Mouse (Mus musculus) kidney, adult 2 months (tissue): ENCODE results near the gene Tbx1. TPM values are rescaled to one million over a fixed set of nuclear protein-coding genes. Genes with fewer than 3 reads are reported as not detected.

Experiments used
- DNase-seq: peaks from one replicate; pipeline ENCODE4 v3.0.0; 2021
- H3K27ac ChIP-seq: fragments of 200-500 bp; 2 replicates; pipeline ENCODE4 v1.5.1; 2012; ENCODE audit warnings: low read depth, low read length, control low read depth, inconsistent platforms; ENCODE audit not compliant: insufficient read depth
- H3K27me3 ChIP-seq: fragments of 200-500 bp; replicated peaks from 2 replicates; pipeline ENCODE4 v1.6.1; 2012; ENCODE audit warnings: mild to moderate bottlenecking, moderate library complexity, low read length, inconsistent platforms; ENCODE audit not compliant: control insufficient read depth, insufficient read depth
- H3K36me3 ChIP-seq: fragments of 200-500 bp; 2 replicates; pipeline ENCODE4 v1.6.1; 2012; ENCODE audit warnings: mild to moderate bottlenecking, moderate library complexity, low read length, inconsistent platforms; ENCODE audit not compliant: control insufficient read depth, insufficient read depth
- H3K4me1 ChIP-seq: fragments of 200-500 bp; 2 replicates; pipeline ENCODE4 v1.6.1; 2011; ENCODE audit warnings: low read length; ENCODE audit not compliant: control insufficient read depth, insufficient read depth
- H3K4me3 ChIP-seq: fragments of 200-500 bp; 2 replicates; pipeline ENCODE4 v1.5.1; 2011; ENCODE audit warnings: mild to moderate bottlenecking, low read depth, low read length, control low read depth; ENCODE audit not compliant: insufficient read depth
- CTCF ChIP-seq: fragments of 200-500 bp; conservative IDR thresholded peaks from 2 replicates; pipeline ENCODE4 v1.5.1; 2011; ENCODE audit warnings: low read depth, mild to moderate bottlenecking, control low read depth, low read length, moderate library complexity, mixed read lengths; ENCODE audit not compliant: insufficient read depth, insufficient read length
- POLR2A ChIP-seq: fragments of 200-500 bp; IDR thresholded peaks from one replicate; pipeline ENCODE4 v1.6.1; 2011; ENCODE audit warnings: low read depth, low read length, control low read depth
- WGBS: fragments of 180-500 bp; shearing (Covaris S2); methylation state at CpG from one replicate; pipeline ENCODE4 v1.1.7; 2018; 5-methylcytosine and 5-hydroxymethylcytosine counted together
- polyA plus RNA-seq: library from polyadenylated mRNA; depleted of rRNA; stranded (reverse); fragments of >200 nt; gene quantifications from 2 replicates; pipeline ENCODE4 v1.2.3, GENCODE M21; 2012

Tbx1 gene
- polyA plus RNA-seq, 1 experiment = 1.7 TPM

- no peak overlapping the region for H3K4me3 ChIP-seq
- H3K36me3 ChIP-seq = no peaks in the 10 kb centered on the region
- TF ChIP-seq CTCF = no peak
- no peak for TF ChIP-seq POLR2A
- WGBS = 8% methylated on average over 59 of the region's 59 CpGs
- no peak overlapping the region for H3K27ac ChIP-seq
- no peaks in the 10 kb centered on the region for H3K4me1 ChIP-seq
- no peaks in the 10 kb centered on the region; the same call in 1 of the 2 replicates for H3K27me3 ChIP-seq
- DNase-seq = no peak
Observed at GRCm38 (mm10) chr16:18591047-18592018, 862 bp upstream of the Tbx1 start.

- no peak overlapping the region for H3K27ac ChIP-seq
- TF ChIP-seq CTCF (no peak), POLR2A (no peak)
- DNase-seq = no peak
- H3K36me3 ChIP-seq = no peaks in the 10 kb centered on the region
- WGBS = 85% methylated on average over 9 of the region's 9 CpGs
- no peaks in the 10 kb centered on the region for H3K4me1 ChIP-seq
- H3K27me3 ChIP-seq = no peaks in the 10 kb centered on the region; the same call in 1 of the 2 replicates
- no peak overlapping the region for H3K4me3 ChIP-seq
Observed at GRCm38 (mm10) chr16:18589080-18589621, 1.3 kb downstream of the Tbx1 start.

- TF ChIP-seq CTCF (no peak), POLR2A (no peak)
- 36% methylated on average over 31 of the region's 31 CpGs for WGBS
- H3K4me3 ChIP-seq = no peak overlapping the region
Observed at GRCm38 (mm10) chr16:18588738-18589055, 1.8 kb downstream of the Tbx1 start.

DNA sequence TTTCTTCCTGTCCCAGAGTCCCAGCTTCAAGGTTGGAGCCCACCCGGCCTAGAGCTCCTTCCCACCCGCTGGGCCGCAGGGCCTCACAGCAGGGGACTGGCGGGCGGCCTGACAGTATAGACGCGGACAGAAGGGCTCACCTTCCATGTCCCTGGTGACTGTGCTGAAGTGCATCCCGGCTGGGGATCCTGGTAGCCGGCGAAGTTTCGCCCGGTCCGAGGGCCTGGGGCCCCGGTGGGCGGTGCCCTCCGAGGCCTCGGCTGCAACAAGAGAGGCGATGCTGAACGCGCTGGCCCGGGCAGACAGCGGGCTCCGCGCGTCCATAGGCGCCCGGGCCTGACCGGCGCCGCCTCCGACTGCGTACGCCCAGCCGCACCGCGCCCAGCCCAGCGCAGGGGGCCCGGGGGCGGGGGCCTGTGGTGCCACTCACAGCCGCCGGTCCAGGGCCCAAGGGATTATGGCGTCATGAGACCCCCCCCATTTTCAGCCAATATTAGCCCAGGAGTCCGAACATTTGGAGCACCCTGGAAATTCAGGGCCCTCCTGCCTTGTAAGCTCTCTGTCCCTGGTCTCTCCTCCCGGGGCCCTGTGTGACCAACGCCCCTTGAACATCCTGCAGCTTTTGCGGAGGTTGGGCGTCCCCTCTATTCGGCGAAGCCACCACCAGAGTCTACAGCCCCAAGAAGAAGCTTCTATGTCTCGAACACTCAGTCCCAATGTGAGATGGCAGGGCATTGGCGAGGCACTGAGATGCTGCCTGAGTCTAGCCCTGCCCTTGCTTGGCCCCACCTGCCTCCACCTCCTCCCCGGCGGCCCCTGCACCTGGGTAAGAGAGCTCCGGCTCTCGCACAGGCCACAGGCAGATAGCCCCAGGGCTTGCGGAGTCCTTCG lies 2.4 kb downstream of the Tbx1 start:
- Histone ChIP-seq H3K36me3 (no peaks in the 10 kb centered on the region), H3K27me3 (no peaks in the 10 kb centered on the region; the same call in 1 of the 2 replicates), H3K27ac (no peak overlapping the region), H3K4me1 (no peaks in the 10 kb centered on the region), H3K4me3 (no peak overlapping the region)
- DNase-seq = no peak
- TF ChIP-seq CTCF = no peak
- TF ChIP-seq POLR2A = no peak
- 11% methylated on average over 57 of the region's 57 CpGs for WGBS

More at GRCm38 (mm10) chr16:18588738-18589055, 1.8 kb downstream of the Tbx1 start:
- no peaks in the 10 kb centered on the region for H3K4me1 ChIP-seq
- no peaks in the 10 kb centered on the region for H3K36me3 ChIP-seq
- no peak for DNase-seq
- no peaks in the 10 kb centered on the region; the same call in 1 of the 2 replicates for H3K27me3 ChIP-seq
- no peak overlapping the region for H3K27ac ChIP-seq

DNA sequence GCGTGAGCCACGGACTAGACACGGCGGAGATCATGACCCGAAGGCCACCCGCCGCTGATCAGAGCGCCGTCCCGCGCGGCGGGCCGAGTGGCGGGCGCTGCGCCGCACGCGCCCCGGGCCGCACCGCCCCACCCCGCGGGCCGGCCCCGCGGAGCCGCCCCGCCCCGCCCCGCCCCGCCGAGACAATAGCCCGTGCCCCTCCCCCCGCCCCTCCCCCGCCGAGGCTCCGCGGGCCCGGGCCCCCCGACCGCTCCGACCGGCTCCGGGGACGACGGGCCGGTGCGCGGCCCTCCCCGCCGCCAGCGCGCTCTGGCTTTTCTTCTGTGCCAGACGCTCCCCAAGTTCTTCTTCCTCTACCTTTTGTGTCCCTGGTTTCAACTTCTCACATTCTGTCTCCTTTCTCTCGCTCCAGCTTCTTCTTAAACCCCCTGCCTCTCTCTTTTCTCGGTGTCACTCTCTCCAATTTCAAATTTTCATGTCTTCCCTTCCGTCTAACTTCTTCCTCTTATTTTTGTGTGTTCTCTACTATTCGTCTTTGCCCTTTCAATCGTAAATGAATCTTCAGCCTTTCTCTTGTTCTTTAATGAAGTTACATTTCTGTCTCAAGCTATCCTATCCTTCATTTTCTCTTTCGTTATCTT lies 3.4 kb downstream of the Tbx1 start:
- DNase-seq = no peak
- H3K27me3 ChIP-seq = peaks cover 5% of the 10 kb centered on the region
- WGBS = 3% methylated on average over 40 of the region's 62 CpGs
- peak overlapping the region; percentile 30 for H3K4me3 ChIP-seq
- H3K4me1 ChIP-seq = no peaks in the 10 kb centered on the region
- no peaks in the 10 kb centered on the region for H3K36me3 ChIP-seq
- H3K27ac ChIP-seq = no peak overlapping the region
- TF ChIP-seq CTCF (no peak), POLR2A (no peak)

GRCm38 (mm10) chr16:18586076-18586905 lies 4.2 kb downstream of the Tbx1 start:
- 10% methylated on average over 83 of the region's 83 CpGs for WGBS
- Histone ChIP-seq H3K27ac (no peak overlapping the region), H3K27me3 (peaks cover 10% of the 10 kb centered on the region), H3K4me1 (no peaks in the 10 kb centered on the region), H3K4me3 (peak overlapping the region; percentile 30), H3K36me3 (no peaks in the 10 kb centered on the region)
- TF ChIP-seq CTCF = no peak
- no peak for TF ChIP-seq POLR2A
- no peak for DNase-seq
